Mouse (Mus musculus): Measurements from ENCODE around the gene Zbtb2. TPM values are rescaled to one million over a fixed set of nuclear protein-coding genes. Genes with fewer than 3 reads are reported as not detected.

The Zbtb2 gene
- total RNA-seq, 1 experiment from 2014 or later: 11.7 TPM

- peak; percentile 97 for DNase-seq
Observed at GRCm38 (mm10) chr10:4386609-4387591, 1.0 kb downstream of the Zbtb2 start.

GRCm38 (mm10) chr10:4384244-4384643, 3.7 kb downstream of the Zbtb2 start:
- DNase-seq: no peak

GRCm38 (mm10) chr10:4380748-4381147, 7.2 kb downstream of the Zbtb2 start:
- DNase-seq: no peak

GRCm38 (mm10) chr10:4376931-4377330, 11.0 kb downstream of the Zbtb2 start:
- no peak for DNase-seq

- DNase-seq: peak; percentile 52
Observed at GRCm38 (mm10) chr10:4376461-4376860, 11.4 kb downstream of the Zbtb2 start.

- no peak for DNase-seq
Observed at GRCm38 (mm10) chr10:4375267-4375666, 12.6 kb downstream of the Zbtb2 start.

GRCm38 (mm10) chr10:4374734-4375133, 13.2 kb downstream of the Zbtb2 start:
- no peak for DNase-seq

GRCm38 (mm10) chr10:4374239-4374638, 13.7 kb downstream of the Zbtb2 start:
- no peak for DNase-seq

GRCm38 (mm10) chr10:4373558-4373957, 14.3 kb downstream of the Zbtb2 start:
- DNase-seq: no peak

- DNase-seq: peak; percentile 56
Observed at GRCm38 (mm10) chr10:4372011-4372410, 15.9 kb downstream of the Zbtb2 start.

GRCm38 (mm10) chr10:4370105-4370504, 17.8 kb downstream of the Zbtb2 start:
- no peak for DNase-seq

- no peak for DNase-seq
Observed at GRCm38 (mm10) chr10:4364618-4365017, 23.3 kb downstream of the Zbtb2 start.

- no peak for DNase-seq
Observed at GRCm38 (mm10) chr10:4357435-4357834, 30.5 kb downstream of the Zbtb2 start.

GRCm38 (mm10) chr10:4356640-4357039, 31.3 kb downstream of the Zbtb2 start:
- no peak for DNase-seq

- DNase-seq: peak; percentile 22
Observed at GRCm38 (mm10) chr10:4355882-4356451, 31.9 kb downstream of the Zbtb2 start.

GRCm38 (mm10) chr10:4354371-4355260, 33.3 kb downstream of the Zbtb2 start:
- no peak for DNase-seq

GRCm38 (mm10) chr10:4347591-4347990, 40.3 kb downstream of the Zbtb2 start:
- DNase-seq: peak; percentile 81

- DNase-seq: no peak
Observed at GRCm38 (mm10) chr10:4347136-4347492, 40.8 kb downstream of the Zbtb2 start.

GRCm38 (mm10) chr10:4346489-4347135, 41.3 kb downstream of the Zbtb2 start:
- DNase-seq: peak; percentile 98

- DNase-seq: peak; percentile 80
Observed at GRCm38 (mm10) chr10:4341430-4341829, 46.5 kb downstream of the Zbtb2 start.

GRCm38 (mm10) chr10:4338863-4339461, 48.9 kb downstream of the Zbtb2 start:
- no peak for DNase-seq

Measured in adrenal gland, postnatal 14 days (tissue).